Mouse (Mus musculus) heart, postnatal 0 days (tissue): Measurements from ENCODE around the gene Krtap11-1.

ENCODE experiments used
- CTCF ChIP-seq: IDR thresholded peaks from 2 replicates; pipeline ENCODE4 v1.5.1; 2016; ENCODE audit warnings: antibody characterized with exemption, control low read depth, low read depth
- EP300 ChIP-seq: IDR thresholded peaks from 2 replicates; pipeline ENCODE4 v1.6.1; 2016; ENCODE audit warnings: antibody characterized with exemption, low read depth

GRCm38 (mm10) chr16:89585604-89586508 lies 14.9 kb upstream of the Krtap11-1 start:
- TF ChIP-seq CTCF, result no peak
- TF ChIP-seq EP300, result no peak
